In genomic region chr2:62654519-62655338, GRCm38 (mm10) we compare ENCODE assay signal across 8 mouse cellular contexts. TPM values are rescaled to one million over a fixed set of nuclear protein-coding genes. Genes with fewer than 3 reads are reported as not detected.
DNase-seq lines count a peak whose midpoint lies in the region; ATAC-seq and TF ChIP-seq lines count a peak whose summit lies in the region.

No protein-coding gene starts in this region.

- peak; percentile 86 for ATAC-seq in forebrain, embryonic 14.5 days
- ATAC-seq in intestine, embryonic 14.5 days (replicated peaks; ENCODE audit: low FRiP score, low TSS enrichment, low read depth) = 0 out of 2 replicates have a peak, but pooled peaks have one; percentile 29
- ATAC-seq in midbrain, embryonic 13.5 days = peak; percentile 90

- DNase-seq in heart, adult 8-10 months (ENCODE audit: low spot score) = peak; percentile 22
- no peak for DNase-seq in heart, adult 11 months
- peak; percentile 51 for DNase-seq in adrenal gland, postnatal 25 days
- DNase-seq in forebrain, embryonic 14.5 days (ENCODE audit: low spot score) = peak; percentile 85
- peak; percentile 59 for DNase-seq in intestine, embryonic 14.5 days (ENCODE audit: low spot score)
- peak; percentile 70 to 73 for DNase-seq in left cerebral cortex, adult 2 months (ENCODE audit: extremely low spot score in 1 of 2, low spot score in 2 of 2)
- peak; percentile 49 to 58 for DNase-seq in spleen, postnatal 36 days (ENCODE audit: low spot score in 2 of 2)

- H3K4me2 ChIP-seq in forebrain, embryonic 14.5 days (ENCODE audit: low read length) = no peak overlapping the region
- H3K4me2 ChIP-seq in intestine, embryonic 14.5 days (ENCODE audit: low read length) = no peak overlapping the region
- no peak overlapping the region for H3K4me2 ChIP-seq in midbrain, embryonic 13.5 days (replicated peaks)

- WGBS in forebrain, embryonic 14.5 days = 47% methylated on average over 7 of the region's 7 CpGs
- WGBS in intestine, embryonic 14.5 days = 42% methylated on average over 7 of the region's 7 CpGs
- 49% methylated on average over 7 of the region's 7 CpGs for WGBS in midbrain, embryonic 13.5 days

- H3K4me1 ChIP-seq in forebrain, embryonic 14.5 days (ENCODE audit: control insufficient read depth, insufficient read depth, low read length) = no peaks in the 10 kb centered on the region
- no peaks in the 10 kb centered on the region for H3K4me1 ChIP-seq in intestine, embryonic 14.5 days (replicated peaks; ENCODE audit: control insufficient read depth, insufficient read depth, low read length)
- H3K4me1 ChIP-seq in midbrain, embryonic 13.5 days (replicated peaks) = no peaks in the 10 kb centered on the region

- H3K4me3 ChIP-seq in forebrain, embryonic 14.5 days (ENCODE audit: low read depth, low read length) = no peak overlapping the region
- H3K4me3 ChIP-seq in intestine, embryonic 14.5 days (ENCODE audit: low read depth, low read length) = no peak overlapping the region
- no peak overlapping the region for H3K4me3 ChIP-seq in left cerebral cortex, adult 2 months
- no peak overlapping the region for H3K4me3 ChIP-seq in midbrain, embryonic 13.5 days (replicated peaks)

- no peaks in the 10 kb centered on the region for H3K27me3 ChIP-seq in forebrain, embryonic 14.5 days (replicated peaks; ENCODE audit: control insufficient read depth, insufficient read depth, low read length)
- H3K27me3 ChIP-seq in intestine, embryonic 14.5 days (replicated peaks; ENCODE audit: control insufficient read depth, insufficient read depth, low read length) = no peaks in the 10 kb centered on the region
- H3K27me3 ChIP-seq in midbrain, embryonic 13.5 days = no peaks in the 10 kb centered on the region

- H3K27ac ChIP-seq in forebrain, embryonic 14.5 days (ENCODE audit: low read depth, low read length) = no peak overlapping the region
- H3K27ac ChIP-seq in intestine, embryonic 14.5 days (ENCODE audit: low read depth) = no peak overlapping the region
- no peak overlapping the region for H3K27ac ChIP-seq in left cerebral cortex, adult 2 months
- H3K27ac ChIP-seq in midbrain, embryonic 13.5 days = no peak overlapping the region

- no peaks in the 10 kb centered on the region for H3K9me3 ChIP-seq in forebrain, embryonic 14.5 days (replicated peaks; ENCODE audit: control insufficient read depth, low read length)
- H3K9me3 ChIP-seq in intestine, embryonic 14.5 days (ENCODE audit: control insufficient read depth, low read length) = no peaks in the 10 kb centered on the region
- H3K9me3 ChIP-seq in midbrain, embryonic 13.5 days = no peaks in the 10 kb centered on the region

- H3K9ac ChIP-seq in forebrain, embryonic 14.5 days (ENCODE audit: low read length) = no peak overlapping the region
- H3K9ac ChIP-seq in intestine, embryonic 14.5 days (ENCODE audit: low read length) = no peak overlapping the region
- H3K9ac ChIP-seq in midbrain, embryonic 13.5 days (replicated peaks) = no peak overlapping the region

- peak; percentile 72 for TF ChIP-seq CTCF in left cerebral cortex, adult 2 months (IDR thresholded peaks at IDR 0.05)

- intact Hi-C loops in left cerebral cortex, adult 2 months (cut with DNase I) = loop anchor here (5.0 kb wide), 1 partner anchor 798 kb away; no protein-coding TSS in a partner anchor

- no peaks in the 10 kb centered on the region for H3K36me3 ChIP-seq in forebrain, embryonic 14.5 days (ENCODE audit: control insufficient read depth, insufficient read depth, low read length)
- no peaks in the 10 kb centered on the region for H3K36me3 ChIP-seq in intestine, embryonic 14.5 days (ENCODE audit: control insufficient read depth, insufficient read depth, low read length)
- H3K36me3 ChIP-seq in midbrain, embryonic 13.5 days = no peaks in the 10 kb centered on the region

RNA-seq across cellular contexts. Expression of gene Ifih1, which starts 8.7 kb away (rescaled TPM):
- total RNA-seq in heart, adult 8-10 months (2022) = 1 to 10 TPM; 4.7 to 8.1 (median 6.3) TPM
- total RNA-seq in adrenal gland, postnatal 25 days (2021) = 7.9 and 17.2 TPM in 2 replicates
- 1.1 and 1.3 TPM in 2 replicates for polyA plus RNA-seq in forebrain, embryonic 14.5 days (2014; fragmentation: Nextera tagmentation; extraction: Ambion mirVana)
- polyA plus RNA-seq in intestine, embryonic 14.5 days (2014; fragmentation: Nextera tagmentation; extraction: Ambion mirVana) = 5.5 and 6.9 TPM in 2 replicates
- total RNA-seq in left cerebral cortex, adult 2 months (2021) = 1 to 10 TPM; 2.6 TPM
- 0.67 and 1.5 TPM in 2 replicates for polyA plus RNA-seq in midbrain, embryonic 13.5 days (2015; fragmentation: Nextera tagmentation; extraction: Ambion mirVana)

RNA-seq across cellular contexts. Expression of gene Gca, which starts 9.4 kb away (rescaled TPM):
- total RNA-seq in heart, adult 8-10 months (2022) = 10 to 100 TPM; 19.5 to 37.3 (median 27.3) TPM
- total RNA-seq in adrenal gland, postnatal 25 days (2021) = 3.5 and 5.5 TPM in 2 replicates
- polyA plus RNA-seq in forebrain, embryonic 14.5 days (2014; fragmentation: Nextera tagmentation; extraction: Ambion mirVana) = 7.1 and 8.4 TPM in 2 replicates
- polyA plus RNA-seq in intestine, embryonic 14.5 days (2014; fragmentation: Nextera tagmentation; extraction: Ambion mirVana) = 8.8 and 12.2 TPM in 2 replicates
- total RNA-seq in left cerebral cortex, adult 2 months (2021) = 10 to 100 TPM; 12.7 to 22.3 TPM
- 3.2 and 3.7 TPM in 2 replicates for polyA plus RNA-seq in midbrain, embryonic 13.5 days (2015; fragmentation: Nextera tagmentation; extraction: Ambion mirVana)

Comparison
In these comparisons a context has a peak if more than half of its experiments do, and no peak if none do; other contexts are left out.
1. ATAC-seq: peak in every context shown above with its lines; median percentile 90 in midbrain, embryonic 13.5 days; 86 in forebrain, embryonic 14.5 days; 29 in intestine, embryonic 14.5 days.